Mouse (Mus musculus) G1E (cell line): ENCODE data around the gene Paqr5. TPM values are rescaled to one million over a fixed set of nuclear protein-coding genes. Genes with fewer than 3 reads are reported as not detected.
A peak's percentile ranks its signal among the peaks of the same experiment; 100 is the strongest.

Source experiments
- ATAC-seq: 2 replicates; pipeline ENCODE4 v1.8.0; 2016; ENCODE audit warnings: mild to moderate bottlenecking; ENCODE audit not compliant: insufficient number of reproducible peaks, poor library complexity, low FRiP score, severe bottlenecking; ENCODE audit errors: extremely low read depth
- DNase-seq: peaks from one replicate; pipeline ENCODE4 v3.0.0; 2012; ENCODE audit warnings: low spot score
- H3K27me3 ChIP-seq: 2 replicates; pipeline ENCODE4 v1.6.1; 2012; ENCODE audit warnings: mild to moderate bottlenecking, low read length, inconsistent platforms; ENCODE audit not compliant: insufficient read depth
- H3K36me3 ChIP-seq: replicated peaks from 2 replicates; pipeline ENCODE3; 2012; ENCODE audit warnings: mild to moderate bottlenecking, inconsistent platforms
- H3K4me1 ChIP-seq: 2 replicates; pipeline ENCODE4 v1.6.1; 2012; ENCODE audit warnings: low read depth, low read length, inconsistent platforms, mixed read lengths; ENCODE audit not compliant: insufficient read depth
- H3K4me3 ChIP-seq: 2 replicates; pipeline ENCODE4 v1.5.1; 2012; ENCODE audit warnings: low read depth, mild to moderate bottlenecking, inconsistent platforms, low read length, moderate library complexity, mixed read lengths
- H3K9me3 ChIP-seq: replicated peaks from 2 replicates; pipeline ENCODE4 v1.6.1; 2012; ENCODE audit warnings: inconsistent platforms
- CTCF ChIP-seq: IDR thresholded peaks from 2 replicates; pipeline ENCODE4 v1.5.1; 2012; ENCODE audit warnings: low read depth, low read length, inconsistent platforms, mixed read lengths
- GATA1 ChIP-seq: IDR thresholded peaks from 2 replicates; pipeline ENCODE4 v1.6.1; 2012; ENCODE audit warnings: borderline replicate concordance, low read length, inconsistent platforms, mixed read lengths
- GATA2 ChIP-seq: IDR thresholded peaks from 2 replicates; pipeline ENCODE4 v1.6.1; 2012; ENCODE audit warnings: low read depth, low read length, inconsistent platforms, borderline replicate concordance
- POLR2AphosphoS5 ChIP-seq: IDR thresholded peaks from 2 replicates; pipeline ENCODE4 v1.6.1; 2012; ENCODE audit warnings: low read depth, low read length, inconsistent platforms; ENCODE audit not compliant: insufficient replicate concordance
- TAL1 ChIP-seq: conservative IDR thresholded peaks from 2 replicates; pipeline ENCODE4 v1.6.1; 2012; ENCODE audit warnings: low read depth, low read length, inconsistent platforms, mixed read lengths
- polyA plus RNA-seq: library from polyadenylated mRNA; stranded (reverse); fragments of >175 nt; gene quantifications from 2 replicates; pipeline ENCODE4 v1.2.3, GENCODE M21; 2012
- total RNA-seq, 2 experiments: library from RNA; stranded (forward) in 1 of 2; stranded (reverse) in 1 of 2; fragments of 200-1000 nt in 1 of 2; fragments of >200 nt in 1 of 2; fragmentation: Nextera tagmentation in 1 of 2; gene quantifications; 2 replicates each; pipeline ENCODE4 v1.2.3; 2014 to 2017

Paqr5 gene
- total and polyA plus RNA-seq, 3 experiments: 0.22 TPM; not detected in 2

DNA sequence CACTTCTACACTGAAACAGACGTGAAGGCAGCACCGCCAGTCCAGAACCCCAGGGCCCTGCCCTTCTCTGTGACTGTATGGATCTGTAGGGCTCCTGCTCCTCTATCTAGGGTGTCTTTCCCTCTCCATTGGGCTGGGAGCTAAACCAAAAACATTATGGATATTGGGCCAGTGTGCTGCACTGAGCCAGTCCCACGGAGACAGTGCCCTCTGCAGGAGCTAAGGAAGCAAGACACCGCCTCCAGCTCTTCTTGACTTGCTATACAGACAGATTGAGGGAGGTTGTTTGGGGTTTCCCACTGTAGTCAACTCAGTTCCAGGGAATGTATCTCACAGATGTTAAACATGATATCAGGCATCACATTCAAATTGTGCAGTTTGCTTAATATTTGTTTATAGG, 24.1 kb upstream of the Paqr5 start:
- DNase-seq (no peak), ATAC-seq (no peak)
- peaks cover 25% of the 10 kb centered on the region for H3K27me3 ChIP-seq
- H3K36me3 ChIP-seq: no peaks in the 10 kb centered on the region
- no peak overlapping the region for H3K4me3 ChIP-seq
- no peaks in the 10 kb centered on the region for H3K9me3 ChIP-seq
- H3K4me1 ChIP-seq: no peaks in the 10 kb centered on the region
- TF ChIP-seq TAL1 (no peak), CTCF (no peak), POLR2AphosphoS5 (no peak), GATA1 (no peak), GATA2 (no peak)

DNA sequence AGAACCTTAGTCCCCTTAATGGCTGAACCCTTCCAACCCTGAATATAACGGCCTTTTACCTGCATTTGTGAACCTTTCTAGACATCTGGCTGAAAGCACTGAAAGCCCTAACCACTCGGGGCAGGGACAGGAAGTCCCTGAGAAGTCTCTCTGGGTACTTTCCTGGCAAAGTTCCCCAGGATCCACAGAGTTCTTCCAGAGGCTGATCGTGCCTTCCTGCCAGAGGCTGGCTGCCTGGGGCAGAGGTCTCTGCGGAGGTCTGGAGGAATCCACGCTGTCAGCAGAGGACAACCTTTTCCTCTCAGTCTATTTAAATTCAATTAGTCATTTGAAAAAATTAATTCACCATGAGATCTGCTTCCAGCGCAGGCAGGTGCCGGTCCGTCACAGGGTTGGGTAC, 22.5 kb upstream of the Paqr5 start:
- Histone ChIP-seq H3K36me3 (no peaks in the 10 kb centered on the region), H3K27me3 (peaks cover 28% of the 10 kb centered on the region), H3K4me1 (no peaks in the 10 kb centered on the region), H3K4me3 (no peak overlapping the region), H3K9me3 (no peaks in the 10 kb centered on the region)
- DNase-seq (no peak), ATAC-seq (no peak)
- TF ChIP-seq CTCF: no peak
- TF ChIP-seq POLR2AphosphoS5: no peak
- TF ChIP-seq GATA2: no peak
- TF ChIP-seq GATA1: no peak
- no peak for TF ChIP-seq TAL1

DNA sequence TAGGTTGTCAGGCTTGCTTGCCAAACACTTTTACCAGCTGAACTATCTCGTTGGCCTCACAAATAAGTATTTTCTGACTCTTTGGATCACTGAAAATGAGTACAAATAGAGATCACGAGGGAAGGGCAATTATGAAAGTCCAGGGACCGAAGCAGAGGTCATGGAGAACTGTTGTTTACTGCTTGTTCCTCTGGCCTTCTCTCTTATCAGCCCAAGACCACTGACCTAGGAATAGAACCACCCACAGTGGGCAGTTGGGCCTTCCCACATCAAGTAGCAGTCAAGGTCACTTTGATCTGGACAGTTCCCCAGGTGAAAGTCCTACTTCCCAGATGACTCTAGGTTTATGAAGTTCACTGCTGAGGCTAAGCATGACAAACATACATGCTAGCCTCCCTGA, 15.5 kb upstream of the Paqr5 start:
- H3K9me3 ChIP-seq: no peaks in the 10 kb centered on the region
- DNase-seq: no peak
- no peaks in the 10 kb centered on the region for H3K36me3 ChIP-seq
- no peak for ATAC-seq
- no peak for TF ChIP-seq GATA2
- TF ChIP-seq GATA1: no peak
- no peak for TF ChIP-seq POLR2AphosphoS5
- TF ChIP-seq TAL1: no peak
- TF ChIP-seq CTCF: no peak
- peaks cover 6% of the 10 kb centered on the region; the same call in 1 of the 2 replicates for H3K4me1 ChIP-seq
- H3K27me3 ChIP-seq: peaks cover 34% of the 10 kb centered on the region
- no peak overlapping the region for H3K4me3 ChIP-seq

DNA sequence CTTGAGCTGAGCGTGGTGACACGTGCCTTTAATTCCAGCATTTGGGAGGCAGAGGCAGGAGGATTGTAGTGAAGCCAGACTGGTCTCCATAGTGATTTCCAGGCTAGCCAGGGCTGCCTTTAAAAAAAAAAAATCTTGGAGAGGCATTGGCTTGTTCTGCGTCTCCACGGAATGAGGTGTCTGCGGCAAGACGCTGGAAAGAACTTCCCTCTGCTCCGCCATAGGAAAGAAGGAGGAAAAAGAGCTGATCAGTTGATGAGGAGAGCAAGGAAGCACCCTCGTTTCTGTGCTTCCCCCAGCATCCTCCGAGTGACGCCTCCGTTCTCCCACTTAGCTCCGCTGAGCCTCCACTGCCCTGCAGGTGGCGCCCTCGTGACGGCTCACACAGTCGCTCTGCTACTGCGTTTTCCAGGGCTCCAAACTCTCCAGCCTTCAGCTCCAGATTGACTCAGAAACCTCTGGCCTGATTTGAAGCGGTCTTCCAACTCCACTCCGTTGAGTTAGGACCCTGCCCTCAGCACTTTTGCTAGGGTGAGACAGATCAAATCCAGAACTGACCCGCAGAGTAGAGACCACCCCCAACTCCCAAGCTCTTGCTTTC, 13.5 kb upstream of the Paqr5 start:
- H3K27me3 ChIP-seq: peaks cover 32% of the 10 kb centered on the region
- peak; percentile 74 for DNase-seq
- peak; percentile 82 for TF ChIP-seq CTCF
- TF ChIP-seq TAL1: no peak
- TF ChIP-seq POLR2AphosphoS5: no peak
- no peak for TF ChIP-seq GATA1

DNA sequence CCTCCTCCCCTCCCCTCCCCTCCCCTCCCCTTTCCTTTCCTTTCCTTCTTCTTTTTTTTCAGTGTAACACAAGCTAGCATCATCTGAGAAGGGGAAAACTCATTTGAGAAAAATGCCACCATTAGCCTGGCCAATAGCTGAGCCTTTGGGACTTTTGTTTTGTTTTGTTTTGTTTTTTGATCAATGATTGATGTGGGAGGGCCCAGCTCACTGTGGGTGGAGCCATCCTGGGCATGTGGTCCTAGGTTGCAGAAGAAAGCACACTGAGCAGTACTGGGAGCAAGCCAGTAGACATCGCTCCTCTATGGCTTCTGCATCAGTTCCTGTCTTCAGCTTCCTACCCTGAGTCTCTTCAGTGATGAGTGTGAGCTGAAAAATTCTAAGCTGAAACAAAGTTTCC, 9.2 kb upstream of the Paqr5 start:
- TF ChIP-seq TAL1: no peak
- no peak for TF ChIP-seq GATA2
- peaks cover 6% of the 10 kb centered on the region; the same call in 1 of the 2 replicates for H3K4me1 ChIP-seq
- DNase-seq (no peak), ATAC-seq (no peak)
- no peak overlapping the region for H3K4me3 ChIP-seq
- H3K9me3 ChIP-seq: no peaks in the 10 kb centered on the region
- peaks cover 18% of the 10 kb centered on the region for H3K27me3 ChIP-seq
- H3K36me3 ChIP-seq: no peaks in the 10 kb centered on the region

More for the DNA sequence above, 13.5 kb upstream of the Paqr5 start:
- H3K4me3 ChIP-seq: no peak overlapping the region
- H3K36me3 ChIP-seq: no peaks in the 10 kb centered on the region
- peaks cover 6% of the 10 kb centered on the region; the same call in 1 of the 2 replicates for H3K4me1 ChIP-seq
- H3K9me3 ChIP-seq: no peaks in the 10 kb centered on the region
- no peak for ATAC-seq

DNA sequence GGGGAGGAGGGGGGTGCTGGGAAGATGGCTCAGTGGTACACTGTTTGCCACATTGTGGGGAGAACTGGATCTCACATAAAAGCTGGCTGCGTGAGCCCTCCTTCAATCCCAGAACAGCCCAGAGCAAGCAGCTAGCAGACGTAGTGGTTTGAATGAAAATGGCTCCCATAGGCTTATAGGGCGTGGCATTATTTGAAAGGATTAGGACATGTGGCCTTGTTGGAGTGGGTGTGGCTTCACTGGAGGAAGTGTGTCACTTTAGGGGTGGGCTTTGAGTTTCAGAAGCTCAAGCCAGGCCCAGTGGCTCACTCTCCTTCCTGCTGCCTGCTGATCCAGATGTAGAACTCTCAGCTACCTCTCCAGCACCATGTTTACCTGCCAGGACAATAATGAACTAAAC, 5.5 kb upstream of the Paqr5 start:
- no peak for DNase-seq
- ATAC-seq: no peak
- no peak for TF ChIP-seq POLR2AphosphoS5
- H3K27me3 ChIP-seq: peaks cover 39% of the 10 kb centered on the region
- H3K4me1 ChIP-seq: no peaks in the 10 kb centered on the region
- H3K36me3 ChIP-seq: no peaks in the 10 kb centered on the region
- no peaks in the 10 kb centered on the region for H3K9me3 ChIP-seq
- no peak overlapping the region for H3K4me3 ChIP-seq

DNA sequence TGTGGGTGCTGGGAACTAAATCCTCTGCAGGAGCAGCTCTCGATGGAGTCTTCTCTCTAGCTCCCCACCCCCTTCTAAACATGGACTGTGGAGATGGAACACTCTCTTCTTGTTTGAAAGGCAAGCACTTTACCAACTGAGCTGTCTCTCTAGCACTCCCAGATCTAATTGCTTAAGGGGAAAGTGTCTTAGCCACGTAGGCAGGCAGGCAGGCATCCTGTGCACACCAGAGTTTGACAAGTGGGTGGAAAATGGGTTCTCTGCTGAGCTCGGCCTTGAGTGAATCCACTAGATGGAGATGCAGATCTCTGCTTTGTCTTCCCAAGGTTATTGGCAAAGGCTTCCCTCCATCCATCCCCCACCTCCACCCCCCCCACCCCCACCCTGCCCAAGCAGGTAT, 1.4 kb upstream of the Paqr5 start:
- DNase-seq: no peak
- Histone ChIP-seq H3K36me3 (no peaks in the 10 kb centered on the region), H3K9me3 (no peaks in the 10 kb centered on the region), H3K4me3 (no peak overlapping the region), H3K4me1 (peaks cover 6% of the 10 kb centered on the region), H3K27me3 (peaks cover 53% of the 10 kb centered on the region)
- ATAC-seq: no peak
- TF ChIP-seq TAL1: no peak
- no peak for TF ChIP-seq POLR2AphosphoS5
- no peak for TF ChIP-seq GATA2
- no peak for TF ChIP-seq CTCF
- TF ChIP-seq GATA1: no peak
